Mouse (Mus musculus): ENCODE measurements around the gene Hamp2.
A peak's percentile ranks its signal among the peaks of the same experiment; 100 is the strongest.

Hamp2 gene

GRCm38 (mm10) chr7:30891746-30892145 is 32.7 kb downstream of the Hamp2 start:
- DNase-seq (ENCODE audit: low spot score) = no peak

GRCm38 (mm10) chr7:30890681-30891080 is 33.8 kb downstream of the Hamp2 start:
- no peak for DNase-seq (ENCODE audit: low spot score)

- DNase-seq (ENCODE audit: low spot score) = no peak
Observed at GRCm38 (mm10) chr7:30888786-30889185, 35.7 kb downstream of the Hamp2 start.

GRCm38 (mm10) chr7:30887568-30888188 is 36.8 kb downstream of the Hamp2 start:
- no peak for DNase-seq (ENCODE audit: low spot score)

- no peak for DNase-seq (ENCODE audit: low spot score)
Observed at GRCm38 (mm10) chr7:30886852-30887251, 37.6 kb downstream of the Hamp2 start.

- no peak for DNase-seq (ENCODE audit: low spot score)
Observed at GRCm38 (mm10) chr7:30884047-30884446, 40.4 kb downstream of the Hamp2 start.

GRCm38 (mm10) chr7:30881367-30881766 is 43.1 kb downstream of the Hamp2 start:
- DNase-seq (ENCODE audit: low spot score) = no peak

- no peak for DNase-seq (ENCODE audit: low spot score)
Observed at GRCm38 (mm10) chr7:30880176-30880575, 44.3 kb downstream of the Hamp2 start, which contains the start of gene Cd22. Gene Cd22 (minus strand): TSS chr7:30880342.

- no peak for DNase-seq (ENCODE audit: low spot score)
Observed at GRCm38 (mm10) chr7:30878950-30879349, 45.5 kb downstream of the Hamp2 start.

GRCm38 (mm10) chr7:30873083-30873482 is 51.4 kb downstream of the Hamp2 start:
- peak; percentile 87 for DNase-seq (ENCODE audit: low spot score)
